Mouse (Mus musculus) CH12.LX (cell line): ENCODE results near the gene Hinfp. TPM values are rescaled to one million over a fixed set of nuclear protein-coding genes. Genes with fewer than 3 reads are reported as not detected.

Experiments
- DNase-seq: peaks from one replicate; pipeline ENCODE4 v3.0.0-alpha.2; 2013; ENCODE audit errors: extremely low read depth
- H3K27ac ChIP-seq: 2 replicates; pipeline ENCODE4 v1.5.1; 2012; ENCODE audit warnings: low read depth, mild to moderate bottlenecking, control low read depth, moderate library complexity; ENCODE audit not compliant: insufficient read depth
- H3K27me3 ChIP-seq: replicated peaks from 2 replicates; pipeline ENCODE3; 2012; ENCODE audit warnings: inconsistent platforms
- H3K36me3 ChIP-seq, 2 experiments: replicated peaks in 1 of 2; 2 replicates each; pipeline versions ENCODE3 to v1.6.1; 2012; ENCODE audit warnings: inconsistent platforms in 1 of 2, low read length in 1 of 2, mild to moderate bottlenecking in 1 of 2, mixed read lengths in 1 of 2, moderate library complexity in 1 of 2; ENCODE audit not compliant: control insufficient read depth in 1 of 2, insufficient read depth in 1 of 2
- H3K4me1 ChIP-seq, 2 experiments: 2 replicates each; pipeline ENCODE4 v1.6.1; 2012; ENCODE audit warnings: inconsistent platforms in 1 of 2, moderate library complexity in 1 of 2; ENCODE audit not compliant: insufficient read depth in 2 of 2, control insufficient read depth in 1 of 2
- H3K4me2 ChIP-seq: 2 replicates; pipeline ENCODE4 v1.6.1; 2012; ENCODE audit warnings: low read depth, mild to moderate bottlenecking, control low read depth; ENCODE audit not compliant: poor library complexity, insufficient read depth, severe bottlenecking
- H3K4me3 ChIP-seq, 3 experiments: fragments of 150-350 bp in 1 of 3; sonication (generic) in 1 of 3; replicated peaks in 1 of 3; 2 replicates each; pipeline versions ENCODE3 to v1.5.1; 2011 to 2012; ENCODE audit warnings: low read depth in 2 of 3, low read length in 2 of 3, mild to moderate bottlenecking in 2 of 3, moderate library complexity in 2 of 3, control low read depth in 1 of 3, improper control_type of control experiment in 1 of 3, inconsistent platforms in 1 of 3, mixed read lengths in 1 of 3; ENCODE audit not compliant: poor library complexity in 1 of 3
- H3K79me2 ChIP-seq: replicated peaks from 2 replicates; pipeline ENCODE4 v1.6.1; 2012; ENCODE audit warnings: mild to moderate bottlenecking, moderate library complexity; ENCODE audit not compliant: control insufficient read depth, poor library complexity, insufficient read depth, severe bottlenecking; ENCODE audit errors: extremely low read depth
- H3K9ac ChIP-seq: 2 replicates; pipeline ENCODE4 v1.6.1; 2012; ENCODE audit warnings: low read depth, mild to moderate bottlenecking, control low read depth, moderate library complexity; ENCODE audit not compliant: insufficient read depth
- H3K9me3 ChIP-seq: replicated peaks from 2 replicates; pipeline ENCODE3; 2012; ENCODE audit warnings: low read length, inconsistent platforms, mixed read lengths
- CHD1 ChIP-seq: IDR thresholded peaks from 2 replicates; pipeline ENCODE4 v1.6.1; 2012; ENCODE audit warnings: low read depth, low read length, improper control_type of control experiment, inconsistent platforms
- CHD2 ChIP-seq: IDR thresholded peaks from 2 replicates; pipeline ENCODE4 v1.6.1; 2011; ENCODE audit warnings: low read length, improper control_type of control experiment
- CTCF ChIP-seq, 2 experiments: IDR thresholded peaks in 1 of 2; conservative IDR thresholded peaks in 1 of 2; 2 replicates each; pipeline ENCODE4 v1.5.1; 2011 to 2012; ENCODE audit warnings: low read depth in 2 of 2, low read length in 2 of 2, improper control_type of control experiment in 1 of 2, inconsistent platforms in 1 of 2, mild to moderate bottlenecking in 1 of 2, moderate library complexity in 1 of 2
- ELF1 ChIP-seq: IDR thresholded peaks from 2 replicates; pipeline ENCODE4 v1.6.1; 2014; ENCODE audit warnings: low read depth, mild to moderate bottlenecking, inconsistent platforms, low read length, improper control_type of control experiment
- EP300 ChIP-seq: IDR thresholded peaks from 2 replicates; pipeline ENCODE4 v1.6.1; 2011; ENCODE audit warnings: low read length, improper control_type of control experiment
- ETS1 ChIP-seq: conservative IDR thresholded peaks from 2 replicates; pipeline ENCODE4 v1.6.1; 2012; ENCODE audit warnings: low read depth, mild to moderate bottlenecking, inconsistent platforms, low read length, improper control_type of control experiment, moderate library complexity
- GABPA ChIP-seq: IDR thresholded peaks from 2 replicates; pipeline ENCODE4 v1.6.1; 2012; ENCODE audit warnings: low read depth, low read length, improper control_type of control experiment, inconsistent platforms; ENCODE audit not compliant: insufficient replicate concordance
- HCFC1 ChIP-seq: IDR thresholded peaks from 2 replicates; pipeline ENCODE4 v1.6.1; 2012; ENCODE audit warnings: low read depth, mild to moderate bottlenecking, inconsistent platforms, low read length, improper control_type of control experiment
- IRF4 ChIP-seq: IDR thresholded peaks from 2 replicates; pipeline ENCODE4 v1.6.1; 2014; ENCODE audit warnings: low read depth, mild to moderate bottlenecking, inconsistent platforms, low read length, improper control_type of control experiment
- JUN ChIP-seq: IDR thresholded peaks from 2 replicates; pipeline ENCODE4 v1.6.1; 2011; ENCODE audit warnings: low read depth, mild to moderate bottlenecking, low read length, improper control_type of control experiment, moderate library complexity; ENCODE audit not compliant: insufficient read depth
- KAT2A ChIP-seq: IDR thresholded peaks from 2 replicates; pipeline ENCODE4 v1.6.1; 2012; ENCODE audit warnings: low read length, improper control_type of control experiment, inconsistent platforms; ENCODE audit not compliant: insufficient replicate concordance
- MAFK ChIP-seq: IDR thresholded peaks from 2 replicates; pipeline ENCODE4 v1.6.1; 2011; ENCODE audit warnings: low read length, improper control_type of control experiment; ENCODE audit not compliant: insufficient replicate concordance
- MAZ ChIP-seq: IDR thresholded peaks from 2 replicates; pipeline ENCODE4 v1.6.1; 2012; ENCODE audit warnings: low read depth, mild to moderate bottlenecking, inconsistent platforms, low read length, improper control_type of control experiment, moderate library complexity
- MEF2A ChIP-seq: IDR thresholded peaks from 2 replicates; pipeline ENCODE4 v1.6.1; 2014; ENCODE audit warnings: low read depth, mild to moderate bottlenecking, inconsistent platforms, low read length, improper control_type of control experiment, borderline replicate concordance
- MXI1 ChIP-seq: IDR thresholded peaks from 2 replicates; pipeline ENCODE4 v1.6.1; 2011; ENCODE audit warnings: mild to moderate bottlenecking, low read depth, low read length, improper control_type of control experiment
- NELFE ChIP-seq: IDR thresholded peaks from 2 replicates; pipeline ENCODE4 v1.6.1; 2011; ENCODE audit warnings: low read depth, low read length, improper control_type of control experiment
- NRF1 ChIP-seq: IDR thresholded peaks from 2 replicates; pipeline ENCODE4 v1.6.1; 2014; ENCODE audit warnings: low read depth, mild to moderate bottlenecking, inconsistent platforms, low read length, improper control_type of control experiment, moderate library complexity
- PAX5 ChIP-seq: IDR thresholded peaks from 2 replicates; pipeline ENCODE4 v1.6.1; 2012; ENCODE audit warnings: low read length, inconsistent platforms, mixed read lengths
- POLR2AphosphoS2 ChIP-seq: IDR thresholded peaks from 2 replicates; pipeline ENCODE4 v1.6.1; 2011; ENCODE audit warnings: low read depth, low read length, improper control_type of control experiment
- RAD21 ChIP-seq: IDR thresholded peaks from 2 replicates; pipeline ENCODE4 v1.6.1; 2011; ENCODE audit warnings: low read depth, mild to moderate bottlenecking, low read length, improper control_type of control experiment, moderate library complexity
- RCOR1 ChIP-seq: conservative IDR thresholded peaks from 2 replicates; pipeline ENCODE4 v1.6.1; 2012; ENCODE audit warnings: low read depth, mild to moderate bottlenecking, inconsistent platforms, low read length, improper control_type of control experiment
- SMC3 ChIP-seq: IDR thresholded peaks from 2 replicates; pipeline ENCODE4 v1.6.1; 2011; ENCODE audit warnings: low read depth, low read length, improper control_type of control experiment
- TBP ChIP-seq: conservative IDR thresholded peaks from 2 replicates; pipeline ENCODE4 v1.6.1; 2011; ENCODE audit warnings: low read depth, low read length, improper control_type of control experiment
- TCF12 ChIP-seq: IDR thresholded peaks from 2 replicates; pipeline ENCODE4 v1.6.1; 2014; ENCODE audit warnings: low read depth, mild to moderate bottlenecking, inconsistent platforms, low read length, improper control_type of control experiment
- USF2 ChIP-seq: conservative IDR thresholded peaks from 2 replicates; pipeline ENCODE4 v1.6.1; 2011; ENCODE audit warnings: low read depth, low read length, improper control_type of control experiment
- ZC3H11A ChIP-seq: IDR thresholded peaks from 2 replicates; pipeline ENCODE4 v1.6.1; 2012; ENCODE audit warnings: low read depth, mild to moderate bottlenecking, inconsistent platforms, low read length, improper control_type of control experiment
- ZKSCAN1 ChIP-seq: IDR thresholded peaks from 2 replicates; pipeline ENCODE4 v1.6.1; 2012; ENCODE audit warnings: low read depth, inconsistent platforms, low read length, improper control_type of control experiment, borderline replicate concordance
- dilution Hi-C: fragments of 300-500 bp; cut with MboI; formaldehyde crosslinking; loops from 2 replicates; pipeline ENCODE4 v1.14.3; 2020; ENCODE audit warnings: low sequenced_read_pairs; ENCODE audit not compliant: extremely low pct_unique_long_range_greater_than_20kb, extremely low pct_ligation_motif_present
- in situ Hi-C: fragments of 300-500 bp; cut with MboI; formaldehyde crosslinking; loops from 3 replicates; pipeline ENCODE4 v1.14.3; 2019; ENCODE audit warnings: low sequenced_read_pairs, low pct_ligation_motif_present, low pct_unique_long_range_greater_than_20kb, mixed read lengths
- polyA plus RNA-seq: library from polyadenylated mRNA; unstranded; fragments of >175 nt; gene quantifications from 2 replicates; pipeline ENCODE4 v1.2.1, GENCODE M21; 2012; ENCODE audit warnings: low read depth; ENCODE audit not compliant: insufficient read length
- total RNA-seq, 2 experiments: library from RNA; depleted of rRNA; stranded (reverse); fragments of 300-350 nt in 1 of 2; fragments of >200 nt in 1 of 2; gene quantifications; 2 replicates each; pipeline ENCODE4 v1.2.3; 2012 to 2014

Hinfp gene
- total and polyA plus RNA-seq, 3 experiments: 14.0 to 18.9 (median 16.6) TPM

- dilution Hi-C loops: no loop called here
- H3K4me2 ChIP-seq: no peak overlapping the region
- no peak overlapping the region for H3K9ac ChIP-seq
- no peak overlapping the region for H3K4me3 ChIP-seq
- no peak overlapping the region for H3K27ac ChIP-seq
- peaks cover 3 to 28% of the 10 kb centered on the region in 2 experiments for H3K36me3 ChIP-seq
- H3K79me2 ChIP-seq: no peaks in the 10 kb centered on the region
- H3K9me3 ChIP-seq: no peaks in the 10 kb centered on the region
- no peaks in the 10 kb centered on the region for H3K27me3 ChIP-seq
- in situ Hi-C loops: loop anchor here (10.0 kb wide), 1 partner anchor 144 kb away; no protein-coding TSS in a partner anchor
- TF ChIP-seq HCFC1 (no peak), MAZ (no peak), GABPA (no peak), MEF2A (no peak), RCOR1 (no peak), SMC3 (peak; percentile 24; the same call in 1 of the 2 replicates), NRF1 (no peak), ZKSCAN1 (no peak), RAD21 (peak; percentile 34), CTCF (conservative IDR thresholded peaks at IDR 0.05 in 1 of 2, IDR thresholded peaks at IDR 0.05 in 1 of 2; ENCODE audit: low read depth in 2 of 2, low read length in 2 of 2) (peak; percentile 34 to 55; a peak in 3 of 4 replicates)
- H3K4me1 ChIP-seq: peaks cover 0 to 16% of the 10 kb centered on the region in 2 experiments; a peak in 3 of 4 replicates
- peak; percentile 45 for DNase-seq
Measured at GRCm38 (mm10) chr9:44269077-44269476, 36.4 kb downstream of the Hinfp start.

DNA sequence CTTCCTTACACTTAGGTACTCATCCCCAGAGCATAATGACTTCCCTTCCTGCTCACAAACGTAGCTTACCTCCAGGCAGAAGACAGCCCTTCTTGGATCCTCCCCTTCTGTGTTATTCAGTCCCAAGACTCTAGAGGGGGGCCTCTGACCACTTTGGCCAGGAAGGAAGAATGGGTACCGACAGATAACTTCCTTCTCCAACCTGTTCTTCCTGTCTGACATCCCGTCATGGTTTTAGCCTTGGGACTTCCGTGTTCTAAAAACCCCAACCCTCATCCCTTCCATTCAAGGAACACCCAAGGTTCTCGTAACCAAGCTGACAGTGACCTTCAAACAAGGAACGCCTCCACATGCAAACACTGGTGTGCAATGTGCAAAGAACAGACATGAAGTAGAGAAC, 37.0 kb downstream of the Hinfp start, which contains the start of gene Nlrx1:
Gene Nlrx1 (minus strand): TSS at position 168 of the 400 bp plus-strand sequence.
- dilution Hi-C loops: no loop called here
- peak within 1 kb of the TSS; percentile 44; the same call in 1 of the 2 replicates for H3K27ac ChIP-seq
- H3K9me3 ChIP-seq: no peaks in the 10 kb centered on the region
- H3K79me2 ChIP-seq: no peaks in the 10 kb centered on the region
- no peaks in the 10 kb centered on the region for H3K27me3 ChIP-seq
- peaks cover 0 to 16% of the 10 kb centered on the region in 2 experiments; a peak in 3 of 4 replicates for H3K4me1 ChIP-seq
- TF ChIP-seq CTCF (conservative IDR thresholded peaks at IDR 0.05 in 1 of 2, IDR thresholded peaks at IDR 0.05 in 1 of 2; ENCODE audit: low read depth in 2 of 2, low read length in 2 of 2) (peak; percentile 7 to 59; a peak in 3 of 4 replicates), PAX5 (no peak), NELFE (no peak), KAT2A (no peak), GABPA (no peak), RCOR1 (no peak), MAFK (no peak), POLR2AphosphoS2 (no peak), JUN (no peak), CHD2 (no peak), ZC3H11A (no peak), TBP (no peak), CHD1 (no peak), USF2 (no peak), MXI1 (no peak; the same call in 1 of the 2 replicates), MEF2A (no peak), IRF4 (0 out of 2 replicates have a peak, but pooled peaks have one; percentile 2), TCF12 (no peak; the same call in 1 of the 2 replicates), ELF1 (peak; percentile 80), ETS1 (no peak), RAD21 (peak; percentile 73), HCFC1 (no peak; the same call in 1 of the 2 replicates), EP300 (no peak)
- peak; percentile 74 for DNase-seq
- peaks cover 8 to 28% of the 10 kb centered on the region in 2 experiments for H3K36me3 ChIP-seq
- in situ Hi-C loops: loop anchor here (10.0 kb wide), 1 partner anchor 144 kb away; no protein-coding TSS in a partner anchor
- H3K4me2 ChIP-seq: peak within 1 kb of the TSS; percentile 42
- H3K4me3 ChIP-seq: peak within 1 kb of the TSS; percentile 76 to 81 (median 79)
- peak within 1 kb of the TSS; percentile 96 for H3K9ac ChIP-seq
